Mouse (Mus musculus) layer of hippocampus, adult 2 months (tissue): ENCODE data around the gene Prcc. TPM values are rescaled to one million over a fixed set of nuclear protein-coding genes. Genes with fewer than 3 reads are reported as not detected.
A peak's percentile ranks its signal among the peaks of the same experiment; 100 is the strongest.
"Not testable (repeated sequence)": the region's sequence is repeated elsewhere in the genome, so short reads cannot be mapped to it uniquely, and the experiment has no call there.

Experiments used
- DNase-seq, 2 experiments: peaks; one replicate each; pipeline ENCODE4 v3.0.0; 2022; ENCODE audit warnings: low spot score in 2 of 2
- H3K27ac ChIP-seq: fragments of 200-600 bp; 2 replicates; pipeline ENCODE4 v1.8.1; 2022
- H3K4me3 ChIP-seq: fragments of 200-600 bp; 2 replicates; pipeline ENCODE4 v1.8.1; 2022; ENCODE audit warnings: mild to moderate bottlenecking
- CTCF ChIP-seq: fragments of 200-600 bp; conservative IDR thresholded peaks from 2 replicates; pipeline ENCODE4 v1.8.1; 2022; ENCODE audit warnings: antibody characterized with exemption, mild to moderate bottlenecking, moderate library complexity
- total RNA-seq, 2 experiments: library from RNA; stranded (reverse); gene quantifications; 2 replicates each; pipeline ENCODE4 v1.2.3; 2021

The Prcc gene
- total RNA-seq, 2 experiments from 2014 or later, result 58.0 to 60.0 TPM

DNA sequence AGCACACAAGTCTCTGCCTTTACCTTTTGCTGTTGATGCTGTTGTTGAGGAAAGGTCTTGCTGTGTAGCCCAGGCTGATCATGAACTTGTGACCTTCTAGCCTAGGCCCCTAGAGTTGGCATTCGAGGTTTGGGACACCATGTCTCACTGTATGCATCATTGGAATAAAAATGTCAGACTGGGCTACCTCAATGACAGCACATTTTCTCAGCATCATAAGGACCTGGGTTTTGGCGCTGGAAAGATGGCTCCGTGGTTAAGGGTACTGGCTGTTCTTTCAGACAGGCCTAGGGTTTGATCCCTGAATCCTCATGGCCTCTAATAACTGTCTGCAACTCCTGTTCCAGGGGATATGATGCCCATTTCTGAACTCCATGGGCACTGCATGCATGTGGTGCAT lies 14.4 kb upstream of the Prcc start:
- TF ChIP-seq CTCF, result no peak
- H3K27ac ChIP-seq, result no peak overlapping the region
- H3K4me3 ChIP-seq, result no peak overlapping the region
- DNase-seq, result no peak

DNA sequence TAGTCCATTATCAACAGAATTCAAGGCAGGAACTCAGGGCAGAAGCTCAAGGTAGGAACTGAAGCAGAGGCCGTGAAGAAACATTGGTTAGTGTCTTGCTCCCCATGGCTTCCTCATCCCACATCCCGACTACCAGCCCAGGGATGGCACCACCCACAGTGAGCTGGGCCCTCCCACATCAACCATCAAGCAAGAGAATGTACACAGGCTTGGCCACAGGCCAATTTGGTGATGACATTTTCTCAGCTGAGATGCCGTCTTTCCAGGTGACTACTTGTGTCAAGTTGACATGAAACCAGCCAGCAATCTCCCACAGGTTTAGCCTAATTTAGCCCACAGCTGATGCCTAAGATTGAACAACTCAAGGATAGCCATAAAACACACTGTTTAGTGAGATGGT lies 13.9 kb upstream of the Prcc start:
- H3K27ac ChIP-seq, result no peak overlapping the region
- DNase-seq, result no peak
- H3K4me3 ChIP-seq, result no peak overlapping the region
- TF ChIP-seq CTCF, result no peak

DNA sequence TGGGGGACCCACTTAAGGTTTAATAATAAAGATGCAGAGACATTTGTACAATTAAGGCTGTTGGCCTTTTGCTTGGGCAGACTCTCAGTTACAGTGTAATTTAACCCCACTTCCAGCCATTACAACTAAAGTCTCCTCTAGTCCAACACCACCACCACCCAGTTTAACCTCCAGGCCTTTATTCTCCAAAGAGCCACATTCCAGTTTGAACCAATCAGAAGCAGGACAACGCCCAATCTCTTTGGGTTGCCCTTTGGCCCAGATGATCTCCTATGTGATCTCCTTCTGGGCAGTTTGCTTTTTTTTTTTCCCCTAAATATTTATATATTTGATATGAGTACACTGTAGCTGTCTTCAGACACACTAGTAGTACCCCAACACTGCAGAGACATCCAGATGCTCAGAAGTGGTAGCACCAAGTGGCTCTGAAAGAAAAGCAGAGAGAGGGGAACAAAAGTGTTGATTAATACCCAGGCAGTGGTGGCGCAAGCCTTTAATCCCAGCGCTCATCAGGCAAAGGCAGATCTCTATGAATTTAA lies 8.0 kb upstream of the Prcc start:
- Histone ChIP-seq H3K4me3 (no peak overlapping the region), H3K27ac (no peak overlapping the region)
- DNase-seq, result no peak
- TF ChIP-seq CTCF, result no peak

DNA sequence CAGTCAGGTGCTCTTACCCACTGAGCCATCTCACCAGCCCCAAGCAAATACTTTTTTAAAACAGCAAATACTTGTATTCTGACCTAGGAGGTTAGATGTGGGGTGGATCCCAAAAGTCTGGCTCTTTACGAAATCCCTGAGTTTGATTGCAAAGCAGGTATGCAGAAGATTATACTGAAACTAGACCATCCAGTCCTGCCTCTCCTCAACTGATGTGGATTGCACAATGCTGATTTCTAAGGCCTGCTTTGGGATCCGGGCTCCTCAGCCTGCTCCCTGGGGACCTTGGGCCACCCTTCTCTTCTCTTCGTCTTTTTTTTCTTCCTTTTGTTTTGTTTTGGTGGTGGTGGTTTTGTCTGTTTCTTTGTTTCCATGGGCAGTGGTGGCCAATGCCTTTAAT lies 6.1 kb upstream of the Prcc start:
- no peak for DNase-seq
- TF ChIP-seq CTCF, result no peak

DNA sequence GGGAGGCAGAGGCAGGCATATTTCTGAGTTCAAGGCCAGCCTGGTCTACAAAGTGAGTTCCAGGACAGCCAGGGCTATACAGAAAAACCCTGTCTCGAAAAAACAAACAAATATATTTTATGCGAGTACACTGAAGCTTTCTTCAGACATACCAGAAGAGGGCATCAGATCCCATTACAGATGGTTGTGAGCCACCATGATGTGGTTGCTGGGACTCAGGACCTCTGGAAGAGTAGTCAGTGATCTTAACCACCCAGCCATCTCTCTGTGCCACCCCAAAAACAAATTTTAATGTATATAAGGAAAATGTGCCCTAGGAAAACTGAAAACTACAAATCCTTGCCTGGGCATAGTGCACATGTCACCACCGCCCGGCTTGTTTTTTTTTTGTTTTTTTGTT lies 2.0 kb upstream of the Prcc start:
- DNase-seq, H3K4me3 ChIP-seq, H3K27ac ChIP-seq: not testable (repeated sequence)
- peak; percentile 25; the same call in 1 of the 2 replicates for TF ChIP-seq CTCF

More for the DNA sequence above, 6.1 kb upstream of the Prcc start:
- Histone ChIP-seq H3K27ac (no peak overlapping the region), H3K4me3 (no peak overlapping the region)

DNA sequence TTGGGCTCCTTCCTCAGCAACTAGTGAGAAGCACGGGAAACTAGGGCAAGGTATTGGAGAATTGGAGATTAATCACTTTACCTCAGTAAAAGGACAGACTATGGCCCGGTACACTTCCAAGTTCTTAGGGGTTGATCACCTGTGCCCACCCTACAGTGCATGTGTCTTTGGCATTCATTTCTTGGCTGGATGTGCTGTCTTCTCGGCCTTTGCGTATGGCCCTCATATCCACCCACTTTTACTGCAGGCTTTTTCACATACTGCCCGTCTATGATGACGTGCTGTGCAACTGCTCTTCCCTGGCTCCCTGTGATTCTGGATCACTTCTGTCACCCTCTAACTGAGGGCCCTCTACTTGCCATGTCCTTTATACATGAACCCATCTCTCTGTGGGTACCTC lies 1.0 kb upstream of the Prcc start:
- H3K27ac ChIP-seq, result 0 out of 2 replicates have a peak overlapping the region, but pooled peaks have one; percentile 79
- DNase-seq, result no peak
- TF ChIP-seq CTCF, result no peak
- H3K4me3 ChIP-seq, result peak overlapping the region; percentile 60; the same call in 1 of the 2 replicates

DNA sequence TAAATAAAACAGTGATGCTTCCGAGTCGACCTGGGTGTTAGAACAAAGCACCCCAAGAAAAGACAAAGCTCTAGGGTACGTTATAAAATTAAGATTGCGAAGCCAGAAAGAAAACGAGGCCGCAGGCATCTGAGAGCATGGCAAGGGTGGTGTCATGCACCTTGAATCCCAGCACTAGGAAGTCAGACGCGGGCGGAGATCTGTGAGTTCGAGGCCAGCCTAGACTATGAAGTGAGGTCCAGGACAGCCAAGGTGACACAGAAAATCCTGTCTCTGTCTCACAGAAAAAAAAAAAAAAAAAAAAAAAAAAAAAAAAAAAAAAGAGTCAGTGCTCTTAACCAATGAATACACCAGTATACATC lies 577 bp upstream of the Prcc start:
- no peak for TF ChIP-seq CTCF
- peak overlapping the region; percentile 60 for H3K4me3 ChIP-seq
- peak overlapping the region; percentile 79 for H3K27ac ChIP-seq
- no peak for DNase-seq

DNA sequence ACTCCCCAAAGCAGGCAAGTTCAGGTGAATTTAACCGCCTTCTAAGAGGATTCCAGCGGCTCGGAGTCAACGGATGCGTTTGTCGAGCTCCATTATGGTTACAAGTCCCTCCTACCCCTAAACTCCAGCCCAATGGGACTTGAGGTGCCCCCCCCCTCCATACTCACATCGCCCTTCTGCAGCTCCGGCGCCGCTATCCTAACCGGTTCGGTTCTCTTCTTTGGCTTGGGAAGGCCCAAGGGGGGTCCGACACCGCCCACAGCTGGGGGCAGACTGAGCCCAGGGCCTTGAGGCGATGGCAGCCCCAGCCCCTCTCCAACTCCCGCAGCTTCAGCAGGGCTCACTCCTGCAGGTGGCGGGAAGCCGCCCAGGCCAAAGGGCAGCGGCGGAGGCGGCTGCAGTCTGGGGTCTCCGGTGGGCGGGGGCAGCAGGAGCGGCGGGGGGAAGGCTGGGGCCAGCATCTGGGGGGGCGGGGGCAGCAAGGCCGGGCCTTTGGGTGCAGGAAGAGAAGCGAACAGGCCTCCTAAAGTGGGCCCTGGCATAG lies 628 bp downstream of the Prcc start:
- peak; percentile 23 to 44 for DNase-seq
- Histone ChIP-seq H3K4me3 (peak overlapping the region; percentile 93), H3K27ac (peak overlapping the region; percentile 97)
- TF ChIP-seq CTCF, result no peak

DNA sequence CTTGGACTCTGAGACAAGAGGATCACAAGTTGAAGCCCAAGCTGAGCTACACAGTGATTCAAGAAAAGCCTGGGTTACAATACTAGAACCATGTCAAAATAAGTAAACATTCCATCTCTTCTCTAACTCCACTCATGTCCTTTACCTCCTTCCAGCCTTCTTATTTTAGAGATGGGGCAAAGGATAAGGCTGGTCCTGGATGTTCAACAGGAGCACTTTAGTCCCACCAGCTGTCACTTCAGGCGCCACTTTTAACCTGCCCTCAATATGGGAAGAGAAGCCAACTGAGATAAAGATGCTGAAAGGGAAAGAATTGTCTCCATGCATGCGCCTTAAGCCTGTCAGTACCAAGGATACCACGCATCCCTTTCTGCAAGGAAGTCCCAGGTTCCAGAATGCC lies 1.1 kb downstream of the Prcc start:
- DNase-seq, result no peak
- no peak for TF ChIP-seq CTCF
- Histone ChIP-seq H3K27ac (peak overlapping the region; percentile 97), H3K4me3 (peak overlapping the region; percentile 93)

DNA sequence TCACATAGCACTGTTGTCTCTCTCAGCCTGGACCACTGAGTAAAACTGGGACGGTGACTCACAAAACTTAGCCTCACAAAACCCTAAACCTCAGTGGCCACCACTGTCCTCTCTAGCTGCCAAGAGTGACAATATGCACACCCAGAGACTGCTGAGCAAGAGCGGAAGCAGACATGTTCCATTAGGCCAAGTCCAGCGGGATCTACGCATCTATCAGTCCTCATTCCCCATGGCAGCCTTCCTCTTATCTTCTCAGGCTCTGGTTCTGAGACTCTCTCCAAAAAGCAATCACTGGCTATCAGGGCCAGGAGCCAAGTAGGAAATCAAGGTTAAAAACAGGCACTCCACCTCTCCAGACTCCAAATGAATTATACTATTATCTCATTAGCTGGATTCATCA lies 7.7 kb downstream of the Prcc start:
- no peak for DNase-seq
- H3K4me3 ChIP-seq, result no peak overlapping the region
- no peak overlapping the region for H3K27ac ChIP-seq
- TF ChIP-seq CTCF, result no peak

DNA sequence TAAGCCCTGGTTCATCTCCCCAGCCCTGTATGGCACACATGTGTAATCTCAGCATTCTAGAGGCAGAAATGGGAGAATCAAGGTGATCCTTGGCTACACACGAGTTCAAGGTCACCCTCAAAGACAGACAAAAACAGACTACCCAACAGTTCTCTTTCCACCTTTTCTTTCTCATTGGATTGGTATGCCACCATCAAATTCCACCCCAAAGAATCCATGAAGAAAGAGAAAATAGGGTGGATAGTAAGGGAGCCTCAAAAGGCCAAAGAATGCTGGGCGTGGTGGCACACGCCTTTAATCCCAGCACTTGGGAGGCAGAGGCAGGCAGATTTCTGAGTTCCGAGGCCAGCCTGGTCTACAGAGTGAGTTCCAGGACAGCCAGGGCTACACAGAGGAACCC lies 21.3 kb downstream of the Prcc start:
- not testable (repeated sequence) for H3K4me3 ChIP-seq, H3K27ac ChIP-seq, DNase-seq

DNA sequence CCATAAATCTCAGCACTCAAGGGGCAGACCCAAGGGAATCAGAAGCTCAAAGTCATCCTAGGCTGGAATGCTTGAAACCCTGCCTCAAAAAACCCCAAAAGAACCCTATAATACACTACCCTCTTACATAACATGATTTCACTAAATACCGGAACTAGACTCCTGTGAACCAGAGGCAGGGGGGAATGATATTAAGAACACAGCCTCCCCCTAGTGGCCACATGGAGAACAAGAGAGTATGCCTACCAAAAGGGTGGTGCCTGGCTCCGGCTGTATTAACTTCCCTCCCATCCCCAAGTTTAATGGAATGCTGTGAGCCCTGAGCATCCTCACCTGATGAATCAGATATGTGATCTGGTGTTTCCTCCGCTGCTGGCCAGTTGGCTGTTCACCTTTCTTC lies 25.6 kb downstream of the Prcc start:
- H3K4me3 ChIP-seq, result no peak overlapping the region

DNA sequence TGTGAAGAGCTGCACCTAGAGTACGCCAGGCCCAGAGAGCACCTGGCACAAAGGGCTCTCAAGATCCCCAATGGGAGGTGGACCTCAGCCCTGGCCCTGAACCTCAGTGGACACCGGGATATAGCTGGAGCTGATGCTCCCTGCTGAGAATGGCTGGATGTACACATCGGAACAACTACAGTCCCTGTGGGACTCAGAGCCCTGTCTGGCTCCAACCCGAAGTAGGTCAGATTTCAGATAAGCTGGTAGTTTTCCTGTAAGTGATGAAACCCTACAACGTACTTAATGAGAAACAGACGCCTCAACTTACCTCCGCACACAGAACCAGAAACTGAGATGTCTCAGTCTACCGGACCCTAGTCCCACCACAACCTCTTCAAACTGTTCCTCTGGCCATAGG lies 27.7 kb downstream of the Prcc start:
- no peak for DNase-seq
- H3K27ac ChIP-seq, result no peak overlapping the region
- TF ChIP-seq CTCF, result no peak
- no peak overlapping the region for H3K4me3 ChIP-seq

More for the DNA sequence above, 25.6 kb downstream of the Prcc start:
- peak; percentile 95 for TF ChIP-seq CTCF
- DNase-seq, result peak; percentile 71 to 75
- peak overlapping the region; percentile 58 for H3K27ac ChIP-seq

DNA sequence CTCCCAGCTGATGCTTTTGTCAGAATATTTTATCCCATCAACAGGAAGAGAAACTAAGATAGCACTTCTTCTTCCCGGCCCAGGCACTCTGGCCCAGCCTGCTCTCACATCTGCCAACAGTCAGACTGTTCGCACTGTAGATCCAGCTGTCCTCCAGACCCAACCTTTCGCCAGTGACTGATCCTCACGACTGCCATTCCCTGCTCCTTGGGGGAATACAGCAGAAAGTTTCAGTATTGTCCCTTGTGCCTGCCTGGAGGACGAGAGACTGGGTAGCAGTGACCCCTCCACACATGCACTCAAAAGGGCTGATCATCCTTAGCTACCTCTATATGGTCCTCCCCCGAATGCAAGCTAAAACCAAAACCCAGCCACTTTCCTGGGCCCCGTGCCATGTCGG lies 29.5 kb downstream of the Prcc start:
- Histone ChIP-seq H3K27ac (no peak overlapping the region), H3K4me3 (no peak overlapping the region)
- TF ChIP-seq CTCF, result no peak
- no peak for DNase-seq
